Mouse (Mus musculus) lung, adult 2 months (tissue): ENCODE results near the gene Pgpep1. TPM values are rescaled to one million over a fixed set of nuclear protein-coding genes. Genes with fewer than 3 reads are reported as not detected.
A peak's percentile ranks its signal among the peaks of the same experiment; 100 is the strongest.

ENCODE experiments used
- DNase-seq: peaks from one replicate; pipeline ENCODE4 v3.0.0; 2022
- H3K4me1 ChIP-seq: fragments of 200-500 bp; 2 replicates; pipeline ENCODE4 v1.6.1; 2011; ENCODE audit warnings: low read length; ENCODE audit not compliant: control insufficient read depth, insufficient read depth
- H3K4me3 ChIP-seq: fragments of 200-500 bp; replicated peaks from 2 replicates; pipeline ENCODE3; 2011; ENCODE audit warnings: low read depth, mild to moderate bottlenecking, control low read depth, low read length; ENCODE audit errors: extremely low read depth
- CTCF ChIP-seq: fragments of 200-500 bp; IDR thresholded peaks from 2 replicates; pipeline ENCODE4 v1.5.1; 2011; ENCODE audit warnings: mild to moderate bottlenecking, low read length, control low read depth; ENCODE audit not compliant: insufficient read depth
- POLR2A ChIP-seq: fragments of 200-500 bp; IDR thresholded peaks from 2 replicates; pipeline ENCODE4 v1.6.1; 2011; ENCODE audit warnings: low read depth, mild to moderate bottlenecking, control low read depth, low read length, borderline replicate concordance; ENCODE audit errors: extremely low read depth
- WGBS: fragments of 180-500 bp; shearing (Covaris S2); methylation state at CpG from one replicate; pipeline ENCODE4 v1.1.7; 2018; 5-methylcytosine and 5-hydroxymethylcytosine counted together
- polyA plus RNA-seq: library from polyadenylated mRNA; depleted of rRNA; stranded (reverse); fragments of >200 nt; gene quantifications from 2 replicates; pipeline ENCODE4 v1.2.3, GENCODE M21; 2012

Gene Pgpep1
- polyA plus RNA-seq, 1 experiment: 33.7 TPM

DNA sequence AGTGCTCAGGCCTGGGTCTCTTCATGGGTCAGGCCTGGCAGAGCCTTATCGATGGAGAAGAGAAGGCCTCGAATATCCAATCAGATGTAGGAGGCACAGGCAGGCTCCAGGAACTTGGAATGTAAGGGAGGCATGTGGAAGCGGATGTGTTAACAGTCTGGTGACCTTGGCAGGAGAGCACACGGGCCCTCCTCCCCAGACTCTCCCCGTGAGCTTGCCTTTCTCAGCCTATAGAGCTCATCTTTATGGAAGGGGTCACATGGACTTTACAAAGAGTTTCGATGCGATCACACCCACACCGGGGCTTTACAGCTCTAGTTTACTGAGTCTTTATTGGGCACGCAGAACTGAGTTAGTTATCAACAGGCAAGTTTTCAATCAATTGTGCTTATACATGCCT lies 21.4 kb downstream of the Pgpep1 start:
- DNase-seq: no peak
- 71% methylated on average over 9 of the region's 9 CpGs for WGBS
- Histone ChIP-seq H3K4me3 (no peak overlapping the region), H3K4me1 (peaks cover 7% of the 10 kb centered on the region)
- no peak for TF ChIP-seq POLR2A
- no peak for TF ChIP-seq CTCF

GRCm38 (mm10) chr8:70636838-70637237 lies 23.4 kb downstream of the Pgpep1 start:
- Histone ChIP-seq H3K4me1 (peaks cover 7% of the 10 kb centered on the region), H3K4me3 (no peak overlapping the region)
- no peak for DNase-seq
- TF ChIP-seq POLR2A (no peak), CTCF (no peak)
- 71% methylated on average over 8 of the region's 8 CpGs for WGBS

DNA sequence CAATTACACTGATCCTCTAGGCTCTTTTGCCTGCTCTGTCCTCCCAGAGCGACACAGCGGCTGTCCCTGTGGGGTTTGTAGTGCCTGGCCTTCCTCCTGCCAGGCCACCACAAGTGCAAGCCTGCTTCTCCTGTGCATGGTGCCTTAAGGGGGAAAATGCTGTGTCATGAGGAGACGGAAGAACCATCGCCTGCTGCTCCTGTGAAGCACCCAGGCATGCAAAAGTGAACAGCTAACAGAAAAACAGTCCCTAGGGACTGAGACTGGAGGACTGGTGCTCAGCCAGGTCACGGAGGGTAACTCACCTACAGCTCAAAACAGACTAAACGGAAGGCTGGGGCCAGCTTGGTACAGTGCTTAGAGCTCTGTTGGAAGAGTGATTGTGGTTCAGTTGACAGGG lies 24.7 kb downstream of the Pgpep1 start:
- peaks cover 9% of the 10 kb centered on the region for H3K4me1 ChIP-seq
- no peak for DNase-seq

DNA sequence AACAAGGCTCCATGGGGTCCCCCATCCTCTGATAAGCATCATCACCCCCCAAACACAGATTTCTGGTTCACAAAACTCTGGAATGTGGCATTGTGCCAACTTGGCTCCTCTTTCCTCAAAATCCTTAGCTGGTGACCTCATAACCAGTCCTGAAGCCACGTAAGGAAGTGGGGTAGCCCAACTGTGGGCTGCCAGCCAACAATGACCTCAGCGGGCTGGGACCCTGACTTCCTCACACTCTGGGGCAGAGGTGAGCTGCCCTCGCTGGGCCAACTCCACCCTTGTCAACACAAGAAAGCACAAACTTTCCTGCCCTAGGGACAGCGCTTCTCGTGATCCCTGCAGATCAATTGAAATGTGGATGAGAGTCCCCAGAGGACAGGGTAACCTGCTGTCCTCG lies 26.1 kb downstream of the Pgpep1 start:
- peaks cover 12% of the 10 kb centered on the region for H3K4me1 ChIP-seq
- H3K4me3 ChIP-seq: no peak overlapping the region
- peak; percentile 63 for DNase-seq
- no peak for TF ChIP-seq CTCF
- TF ChIP-seq POLR2A: no peak
- 14% methylated on average over 6 of the region's 6 CpGs for WGBS

More for the DNA sequence above, 24.7 kb downstream of the Pgpep1 start:
- TF ChIP-seq POLR2A (no peak), CTCF (no peak)
- WGBS: 85% methylated on average over 6 of the region's 6 CpGs
- no peak overlapping the region for H3K4me3 ChIP-seq

GRCm38 (mm10) chr8:70632346-70632892 lies 27.8 kb downstream of the Pgpep1 start, which contains the start of gene Gdf15:
Gene Gdf15 (minus strand): TSS chr8:70632456.
- no peak for TF ChIP-seq POLR2A
- no peak for TF ChIP-seq CTCF
- Histone ChIP-seq H3K4me3 (no peak within 1 kb of the TSS), H3K4me1 (peaks cover 12% of the 10 kb centered on the region)
- no peak for DNase-seq
- WGBS: 86% methylated on average over 6 of the region's 6 CpGs

- H3K4me3 ChIP-seq: no peak overlapping the region
- DNase-seq: no peak
- TF ChIP-seq POLR2A (peak; percentile 52; the same call in 1 of the 2 replicates), CTCF (no peak)
- WGBS: 14% methylated on average over 24 of the region's 24 CpGs
- H3K4me1 ChIP-seq: peaks cover 12% of the 10 kb centered on the region
These were observed 28.8 kb downstream of the Pgpep1 start for GRCm38 (mm10) chr8:70631436-70631835.

DNA sequence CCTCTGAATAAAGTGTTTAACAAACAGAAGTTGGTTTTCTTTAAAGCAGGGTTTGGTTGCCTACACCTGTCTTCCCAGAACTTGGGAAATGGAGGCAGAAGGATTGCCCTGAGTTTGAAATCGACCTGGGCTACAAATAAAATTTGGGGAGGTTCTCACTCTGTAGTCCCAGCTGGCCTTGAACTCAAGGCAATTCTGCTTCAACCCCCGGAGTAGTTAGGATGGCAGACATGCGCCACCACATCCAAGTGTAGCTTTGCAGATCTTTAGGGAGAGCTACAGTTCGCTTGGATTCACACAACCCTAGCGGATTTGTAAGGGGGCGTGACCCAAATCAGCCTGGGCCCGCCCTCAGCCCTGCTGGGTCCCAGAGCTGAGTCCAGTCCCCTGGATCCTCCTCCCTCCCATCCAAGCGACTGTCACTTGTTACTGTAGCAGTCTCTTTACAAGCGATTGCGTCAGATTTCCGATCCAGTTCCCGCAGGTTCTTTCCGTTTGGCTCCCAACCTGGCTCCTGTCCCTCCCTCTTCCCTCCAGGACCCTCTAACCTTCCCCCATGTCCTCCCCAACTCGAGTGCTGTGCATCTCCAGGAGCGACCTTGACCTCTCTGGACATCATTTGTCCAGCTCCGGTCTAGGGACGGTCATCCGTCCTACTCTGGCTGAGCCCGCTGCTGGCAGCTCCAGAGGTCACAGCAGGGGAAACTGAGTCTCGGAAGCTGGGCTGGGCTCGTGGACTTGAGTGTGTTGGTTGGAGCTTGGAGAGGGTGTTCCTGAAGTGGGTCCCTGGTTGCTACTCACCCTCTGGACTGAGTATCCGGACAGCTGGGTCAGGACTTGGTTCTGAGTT lies 29.4 kb downstream of the Pgpep1 start:
- 17% methylated on average over 22 of the region's 22 CpGs for WGBS
- H3K4me1 ChIP-seq: peaks cover 12% of the 10 kb centered on the region
- peak overlapping the region; percentile 1 for H3K4me3 ChIP-seq
- no peak for TF ChIP-seq POLR2A
- TF ChIP-seq CTCF: no peak
- DNase-seq: no peak

DNA sequence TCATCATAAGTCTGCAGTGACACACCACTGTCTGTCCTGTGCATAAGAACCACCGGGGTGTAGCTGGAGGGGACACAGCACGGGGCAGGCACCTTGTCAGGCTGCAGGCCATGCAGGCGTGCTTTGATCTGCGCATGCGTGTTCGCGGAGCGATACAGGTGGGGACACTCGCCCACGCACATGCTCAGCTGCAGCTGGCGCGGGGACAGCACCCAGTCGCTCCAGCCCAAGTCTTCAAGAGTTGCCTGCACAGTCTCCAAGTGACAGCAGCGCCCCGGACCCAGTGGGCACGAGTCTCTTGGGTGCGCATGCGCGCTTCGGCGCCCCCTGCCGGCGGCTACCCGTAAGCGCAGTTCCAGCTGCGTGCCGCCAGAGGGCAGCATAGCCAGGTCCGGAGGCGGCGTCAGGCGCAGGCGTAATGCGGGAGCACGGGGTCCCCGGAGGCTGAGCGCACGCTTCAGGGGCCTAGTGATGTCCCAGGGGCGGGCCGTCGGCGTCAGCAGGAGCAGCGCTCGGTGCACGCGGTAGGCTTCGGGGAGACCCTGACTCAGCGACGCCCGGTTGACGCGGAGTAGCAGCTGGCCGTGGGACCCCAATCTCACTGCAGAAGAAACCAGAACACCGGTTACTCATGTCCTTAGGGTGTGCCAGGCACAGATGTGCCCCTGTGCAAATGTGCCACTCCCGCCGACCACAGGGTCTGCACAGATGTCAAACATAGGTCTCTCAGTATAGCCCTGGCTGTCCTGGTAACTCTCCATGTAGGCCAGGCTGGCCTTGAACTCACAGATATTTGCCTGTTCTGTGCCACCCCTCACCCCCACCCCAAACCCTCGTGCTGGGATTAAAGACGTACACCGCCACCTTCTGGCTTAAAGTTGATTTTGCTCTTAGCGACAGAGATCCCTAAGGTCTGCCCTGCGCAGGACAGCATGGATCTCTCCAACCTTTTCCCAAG lies 30.3 kb downstream of the Pgpep1 start:
- Histone ChIP-seq H3K4me3 (peak overlapping the region; percentile 66), H3K4me1 (peaks cover 12% of the 10 kb centered on the region)
- peak; percentile 90 for DNase-seq
- 2% methylated on average over 60 of the region's 60 CpGs for WGBS
- TF ChIP-seq POLR2A (peak; percentile 28; the same call in 1 of the 2 replicates), CTCF (peak; percentile 90)

DNA sequence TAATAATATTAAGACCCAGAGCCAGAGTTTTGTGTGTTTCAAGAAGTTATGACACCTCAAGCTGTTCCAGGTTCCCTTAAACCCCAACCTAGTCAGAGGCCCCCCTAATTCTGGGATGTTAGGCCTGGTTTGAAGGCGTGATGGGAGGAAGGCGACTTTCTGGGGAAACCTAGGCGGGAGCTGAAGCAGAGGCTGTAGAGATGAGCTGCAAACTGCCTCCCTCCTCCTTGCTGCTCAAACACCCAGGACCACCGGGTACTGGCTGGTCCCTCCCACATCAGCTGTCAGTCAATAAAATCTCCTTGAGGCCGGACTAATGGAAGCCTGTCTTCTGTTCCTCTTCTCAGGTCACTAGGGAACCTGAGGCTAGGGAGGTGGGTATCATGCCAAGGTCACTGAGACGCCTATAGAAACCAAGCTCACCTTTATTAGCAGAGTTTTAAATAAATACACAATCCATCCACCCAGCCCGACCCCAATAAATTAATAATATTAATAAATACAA lies 31.1 kb downstream of the Pgpep1 start:
- Histone ChIP-seq H3K4me3 (no peak overlapping the region), H3K4me1 (peaks cover 7% of the 10 kb centered on the region)
- TF ChIP-seq CTCF (no peak), POLR2A (no peak)
- no peak for DNase-seq
- WGBS: 57% methylated on average over 7 of the region's 7 CpGs

DNA sequence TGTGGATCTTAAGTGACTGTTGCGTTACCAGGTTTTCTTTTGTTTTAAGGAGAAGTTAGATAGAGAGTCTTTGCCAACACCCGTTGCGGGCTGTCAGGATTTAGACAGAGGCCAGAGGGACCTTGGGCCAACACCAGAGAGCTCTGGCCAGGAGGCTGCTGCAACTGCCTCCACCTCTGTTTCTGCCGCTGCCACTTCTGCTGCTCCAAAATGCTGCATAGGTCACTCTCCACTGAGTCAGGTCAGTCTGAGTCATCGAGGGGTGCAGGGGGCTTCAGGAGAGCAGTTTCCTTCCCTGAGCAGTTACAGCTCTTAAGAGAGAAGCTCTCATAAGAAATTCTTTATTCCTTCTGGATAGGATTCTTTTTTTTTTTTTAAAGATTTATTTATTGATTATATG lies 33.1 kb downstream of the Pgpep1 start:
- DNase-seq: no peak
- Histone ChIP-seq H3K4me1 (peaks cover 5% of the 10 kb centered on the region), H3K4me3 (no peak overlapping the region)
- TF ChIP-seq CTCF: no peak
- TF ChIP-seq POLR2A: no peak
- WGBS: 70% methylated on average over 5 of the region's 5 CpGs
